Mouse (Mus musculus) myocyte (in vitro differentiated cells): ENCODE measurements at regions not wholly inside any gene's neighbourhood (a gene's known extent, or its start where the extent isn't known, plus 50 kb on each side); places are given as distances from the start of the nearest gene placed in this dataset.

Experiments used
- CEBPB ChIP-seq: IDR thresholded peaks from 2 replicates; pipeline ENCODE4 v1.6.1; 2011; ENCODE audit warnings: mild to moderate bottlenecking, moderate library complexity; ENCODE audit not compliant: poor library complexity, insufficient read depth, severe bottlenecking
- E2F4 ChIP-seq: IDR thresholded peaks from one replicate; pipeline ENCODE4 v1.6.1; 2011; ENCODE audit warnings: mild to moderate bottlenecking, control low read depth, moderate library complexity; ENCODE audit not compliant: insufficient read depth
- MAX ChIP-seq: IDR thresholded peaks from one replicate; pipeline ENCODE4 v1.6.1; 2011; ENCODE audit warnings: low read depth, mild to moderate bottlenecking, control low read depth
- MYOD1 ChIP-seq, 3 experiments: IDR thresholded peaks; one replicate each; pipeline ENCODE4 v1.6.1; 2011; ENCODE audit warnings: control low read depth in 2 of 3, low read depth in 2 of 3, mild to moderate bottlenecking in 2 of 3, moderate library complexity in 1 of 3; ENCODE audit not compliant: insufficient read length in 2 of 3, control insufficient read depth in 1 of 3
- MYOG ChIP-seq, 3 experiments: IDR thresholded peaks; one replicate each; pipeline ENCODE4 v1.6.1; 2011; ENCODE audit warnings: control low read depth in 2 of 3, low read depth in 2 of 3, mild to moderate bottlenecking in 2 of 3; ENCODE audit not compliant: insufficient read length in 2 of 3, control insufficient read depth in 1 of 3, insufficient read depth in 1 of 3
- POLR2A ChIP-seq: IDR thresholded peaks from one replicate; pipeline ENCODE4 v1.6.1; 2011; ENCODE audit warnings: low read depth, mild to moderate bottlenecking, control low read depth, moderate library complexity; ENCODE audit not compliant: insufficient read length
- REST ChIP-seq: IDR thresholded peaks from one replicate; pipeline ENCODE4 v1.6.1; 2011; ENCODE audit warnings: mild to moderate bottlenecking, control low read depth, moderate library complexity; ENCODE audit not compliant: insufficient read depth, insufficient read length
- TCF12 ChIP-seq: IDR thresholded peaks from one replicate; pipeline ENCODE4 v1.6.1; 2011; ENCODE audit warnings: mild to moderate bottlenecking, control low read depth; ENCODE audit not compliant: poor library complexity, insufficient read depth, severe bottlenecking
- TCF3 ChIP-seq: IDR thresholded peaks from one replicate; pipeline ENCODE4 v1.6.1; 2011; ENCODE audit warnings: low read depth, control low read depth; ENCODE audit not compliant: insufficient read length
- USF1 ChIP-seq: IDR thresholded peaks from one replicate; pipeline ENCODE4 v1.6.1; 2011; ENCODE audit warnings: low read depth, mild to moderate bottlenecking, control low read depth, moderate library complexity

- TF ChIP-seq TCF12 = no peak
- no peak for TF ChIP-seq POLR2A
- no peak for TF ChIP-seq REST
- TF ChIP-seq USF1 = no peak
- no peak for TF ChIP-seq CEBPB
- TF ChIP-seq E2F4 = no peak
- TF ChIP-seq TCF3 = no peak
- TF ChIP-seq MAX = no peak
- no peak for TF ChIP-seq MYOG (IDR thresholded peaks at IDR 0.05; ENCODE audit: control insufficient read depth in 1 of 3, insufficient read depth in 1 of 3, insufficient read length in 2 of 3, low read depth in 2 of 3)
- no peak for TF ChIP-seq MYOD1 (IDR thresholded peaks at IDR 0.05; ENCODE audit: control insufficient read depth in 1 of 3, insufficient read length in 2 of 3, low read depth in 2 of 3)
These were observed 205.5 kb downstream of the Phlda1 start for GRCm38 (mm10) chr10:111711519-111712113.
